Mouse (Mus musculus) intestine, embryonic 15.5 days (tissue): Measurements from ENCODE around the gene Gse1. TPM values are rescaled to one million over a fixed set of nuclear protein-coding genes. Genes with fewer than 3 reads are reported as not detected.

Experiments used
- ATAC-seq: fragments of 200-750 bp; cut with Nextera tagmentation; 2 replicates; pipeline ENCODE4 v1.8.0; 2017; ENCODE audit warnings: moderate TSS enrichment, moderate library complexity
- H3K27ac ChIP-seq: fragments of 300-500 bp; sonication (generic); 2 replicates; pipeline ENCODE4 v1.5.1; 2015; ENCODE audit warnings: mild to moderate bottlenecking, inconsistent platforms
- H3K27me3 ChIP-seq: fragments of 300-500 bp; sonication (generic); replicated peaks from 2 replicates; pipeline ENCODE4 v1.6.1; 2015; ENCODE audit warnings: inconsistent platforms
- H3K36me3 ChIP-seq: fragments of 300-500 bp; sonication (generic); 2 replicates; pipeline ENCODE4 v1.6.1; 2015; ENCODE audit warnings: inconsistent platforms
- H3K4me1 ChIP-seq: fragments of 300-500 bp; sonication (generic); replicated peaks from 2 replicates; pipeline ENCODE4 v1.6.1; 2015; ENCODE audit warnings: inconsistent platforms
- H3K4me2 ChIP-seq: fragments of 300-500 bp; sonication (generic); replicated peaks from 2 replicates; pipeline ENCODE4 v1.6.1; 2015; ENCODE audit warnings: mild to moderate bottlenecking, inconsistent platforms
- H3K4me3 ChIP-seq: fragments of 300-500 bp; sonication (generic); replicated peaks from 2 replicates; pipeline ENCODE4 v1.5.1; 2015; ENCODE audit warnings: inconsistent platforms
- H3K9ac ChIP-seq: fragments of 300-500 bp; sonication (generic); 2 replicates; pipeline ENCODE4 v1.6.1; 2015; ENCODE audit warnings: inconsistent platforms
- H3K9me3 ChIP-seq: fragments of 300-500 bp; sonication (generic); 2 replicates; pipeline ENCODE4 v1.6.1; 2016; ENCODE audit warnings: inconsistent platforms
- WGBS: fragments of 180-500 bp; shearing (Covaris S2); methylation state at CpG from one replicate; pipeline ENCODE4 v1.1.7; 2015; 5-methylcytosine and 5-hydroxymethylcytosine counted together
- polyA plus RNA-seq: library from polyadenylated mRNA; unstranded; fragments of >200 nt; fragmentation: Nextera tagmentation; extraction: Ambion mirVana; gene quantifications from 2 replicates; pipeline ENCODE4 v1.2.1, GENCODE M21; 2015

Gene Gse1
- polyA plus RNA-seq, 1 experiment from 2014 or later = 7.9 TPM

DNA sequence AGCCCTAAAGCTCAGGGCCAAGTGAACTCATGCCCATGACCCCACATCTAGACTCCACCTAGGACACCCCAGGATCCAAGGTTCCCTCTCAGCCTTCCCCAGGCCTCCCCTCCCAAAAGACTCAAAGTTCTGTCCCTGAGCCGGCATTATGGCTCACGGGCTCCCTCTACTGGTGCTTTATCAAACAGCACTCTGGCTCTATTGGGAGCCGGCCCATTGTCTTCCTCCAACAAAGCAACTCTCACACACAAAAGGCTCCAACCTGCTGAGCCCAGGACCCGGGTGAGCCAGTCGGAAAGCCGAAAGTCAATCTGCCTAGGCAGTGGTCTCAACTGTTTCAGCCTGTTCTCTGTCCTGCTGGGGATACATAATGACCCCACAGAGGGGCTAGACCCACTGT, 389.9 kb downstream of the Gse1 start:
- Histone ChIP-seq H3K4me2 (no peak overlapping the region), H3K9me3 (no peaks in the 10 kb centered on the region), H3K4me1 (peaks cover 5% of the 10 kb centered on the region; the same call in 1 of the 2 replicates), H3K27ac (no peak overlapping the region), H3K4me3 (no peak overlapping the region), H3K27me3 (no peaks in the 10 kb centered on the region; the same call in 1 of the 2 replicates), H3K36me3 (no peaks in the 10 kb centered on the region), H3K9ac (no peak overlapping the region)
- peak; percentile 53; the same call in 1 of the 2 replicates for ATAC-seq
- 2% methylated on average over 6 of the region's 6 CpGs for whole genome bisulfite sequencing

DNA sequence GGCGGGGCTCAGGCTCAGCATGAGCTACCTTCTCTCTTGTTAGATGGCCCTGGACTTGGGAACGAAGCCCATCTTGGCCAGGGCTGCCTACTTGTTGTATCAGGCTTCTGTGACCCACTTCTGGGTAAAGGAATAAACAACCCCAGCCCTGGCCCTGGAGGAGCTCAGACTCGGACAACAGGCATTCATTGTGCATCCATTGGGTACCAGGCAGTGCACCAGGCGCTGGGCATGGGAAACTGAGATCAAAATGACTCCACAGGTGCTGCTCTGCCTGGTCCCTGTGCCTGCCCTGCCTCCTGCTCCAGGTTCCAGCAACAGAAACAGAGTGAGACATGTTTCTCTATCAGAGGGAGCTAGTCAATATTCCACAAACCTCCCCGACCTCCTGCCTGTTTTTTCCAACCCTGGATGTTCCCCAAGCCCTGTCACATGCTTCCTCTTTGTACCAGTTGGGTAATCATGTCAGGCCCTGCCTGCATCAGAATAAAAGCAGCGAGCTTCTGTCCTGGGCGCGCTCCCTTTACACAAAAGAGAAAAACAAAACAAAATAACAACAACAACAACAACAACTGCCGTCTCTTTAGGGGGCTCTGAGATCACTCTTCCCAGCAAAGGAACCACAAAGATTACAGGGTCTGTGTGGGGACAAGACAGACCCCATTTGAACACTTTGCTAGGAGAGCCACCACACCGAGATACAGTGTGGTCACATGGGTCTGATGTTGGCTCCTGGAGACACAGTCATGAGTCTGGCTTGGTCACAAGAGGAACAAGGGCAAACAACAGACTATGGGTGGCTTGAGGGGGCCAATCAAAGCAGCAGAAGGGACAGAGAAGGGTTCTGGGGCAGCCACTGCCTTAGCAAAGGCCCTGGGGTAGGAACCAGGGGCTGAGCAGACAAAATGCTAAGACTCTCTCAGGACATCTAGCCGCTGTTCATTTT, 391.3 kb downstream of the Gse1 start:
- Histone ChIP-seq H3K27ac (no peak overlapping the region), H3K9ac (no peak overlapping the region), H3K9me3 (no peaks in the 10 kb centered on the region), H3K27me3 (no peaks in the 10 kb centered on the region; the same call in 1 of the 2 replicates), H3K4me3 (no peak overlapping the region), H3K4me1 (peaks cover 5% of the 10 kb centered on the region; the same call in 1 of the 2 replicates), H3K4me2 (no peak overlapping the region), H3K36me3 (no peaks in the 10 kb centered on the region)
- 76% methylated on average over 11 of the region's 11 CpGs for WGBS
- no peak for ATAC-seq

GRCm38 (mm10) chr8:120620441-120620840, 392.2 kb downstream of the Gse1 start:
- H3K4me3 ChIP-seq = no peak overlapping the region
- no peak overlapping the region for H3K4me2 ChIP-seq
- no peaks in the 10 kb centered on the region; the same call in 1 of the 2 replicates for H3K27me3 ChIP-seq
- H3K27ac ChIP-seq = no peak overlapping the region
- peaks cover 5% of the 10 kb centered on the region; the same call in 1 of the 2 replicates for H3K4me1 ChIP-seq
- no peaks in the 10 kb centered on the region for H3K36me3 ChIP-seq
- no peak overlapping the region for H3K9ac ChIP-seq
- 38% methylated on average over 7 of the region's 7 CpGs for WGBS
- no peaks in the 10 kb centered on the region for H3K9me3 ChIP-seq
- ATAC-seq = no peak

DNA sequence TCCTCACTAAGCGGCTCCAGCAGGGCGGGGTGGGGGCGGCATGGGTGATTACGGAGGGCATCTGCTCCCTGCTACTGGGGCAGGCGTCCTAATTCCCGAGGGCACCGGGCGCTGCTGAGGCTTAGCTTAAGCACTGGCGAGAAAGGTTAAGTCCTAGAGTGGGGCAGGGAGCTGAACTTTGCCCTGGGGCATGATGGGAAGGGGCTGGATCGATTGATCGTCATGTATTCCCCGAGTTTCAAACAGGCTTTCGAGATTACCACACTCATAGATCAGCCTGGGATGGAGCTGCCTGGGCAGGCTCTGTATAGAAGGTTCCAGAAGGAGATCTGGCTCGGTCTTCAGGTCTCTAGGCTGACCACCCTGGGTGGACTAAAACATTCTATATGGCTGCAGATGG, 393.9 kb downstream of the Gse1 start:
- no peak overlapping the region for H3K4me3 ChIP-seq
- H3K4me2 ChIP-seq = no peak overlapping the region
- no peaks in the 10 kb centered on the region for H3K36me3 ChIP-seq
- no peaks in the 10 kb centered on the region; the same call in 1 of the 2 replicates for H3K27me3 ChIP-seq
- 64% methylated on average over 14 of the region's 14 CpGs for WGBS
- H3K9ac ChIP-seq = no peak overlapping the region
- ATAC-seq = no peak
- H3K27ac ChIP-seq = no peak overlapping the region
- peaks cover 5% of the 10 kb centered on the region; the same call in 1 of the 2 replicates for H3K4me1 ChIP-seq
- no peaks in the 10 kb centered on the region for H3K9me3 ChIP-seq

DNA sequence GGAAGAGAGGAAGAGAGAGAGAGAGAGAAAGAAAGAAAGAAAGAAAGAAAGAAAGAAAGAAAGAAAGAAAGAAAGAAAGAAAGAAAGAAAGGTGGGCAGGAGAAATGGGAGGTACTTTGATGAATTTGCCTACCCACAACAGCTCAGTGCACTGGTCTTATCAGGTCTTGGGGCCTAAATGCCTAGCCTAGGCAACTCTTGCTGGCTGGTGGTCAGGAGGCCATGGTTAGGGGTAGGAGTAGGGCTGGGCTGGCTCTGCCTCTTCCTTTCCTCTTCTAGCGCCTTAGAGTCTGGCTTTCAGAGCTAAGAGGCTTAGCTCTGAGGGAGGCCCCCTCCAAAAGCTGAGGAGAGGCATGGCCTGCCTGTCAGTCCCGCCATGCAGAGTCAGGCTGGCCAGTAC, 395.4 kb downstream of the Gse1 start:
- Histone ChIP-seq H3K4me3 (no peak overlapping the region), H3K4me1 (peaks cover 5% of the 10 kb centered on the region; the same call in 1 of the 2 replicates), H3K27ac (no peak overlapping the region), H3K4me2 (no peak overlapping the region), H3K36me3 (no peaks in the 10 kb centered on the region), H3K27me3 (no peaks in the 10 kb centered on the region; the same call in 1 of the 2 replicates), H3K9ac (no peak overlapping the region), H3K9me3 (no peaks in the 10 kb centered on the region)
- 0 out of 2 replicates have a peak, but pooled peaks have one; percentile 17 for ATAC-seq
- 59% methylated on average over 2 of the region's 2 CpGs for WGBS

GRCm38 (mm10) chr8:120626461-120626860, 398.2 kb downstream of the Gse1 start:
- H3K4me3 ChIP-seq = no peak overlapping the region

GRCm38 (mm10) chr8:120627298-120627697, 399.0 kb downstream of the Gse1 start:
- H3K4me2 ChIP-seq = no peak overlapping the region
- no peak overlapping the region for H3K9ac ChIP-seq
- H3K27me3 ChIP-seq = no peaks in the 10 kb centered on the region; the same call in 1 of the 2 replicates
- no peak overlapping the region for H3K27ac ChIP-seq
- no peaks in the 10 kb centered on the region; the same call in 1 of the 2 replicates for H3K4me1 ChIP-seq
- ATAC-seq = no peak
- H3K36me3 ChIP-seq = no peaks in the 10 kb centered on the region
- WGBS = 88% methylated on average over 5 of the region's 5 CpGs
- H3K9me3 ChIP-seq = no peaks in the 10 kb centered on the region
- no peak overlapping the region for H3K4me3 ChIP-seq

More at GRCm38 (mm10) chr8:120626461-120626860, 398.2 kb downstream of the Gse1 start:
- Histone ChIP-seq H3K9ac (no peak overlapping the region), H3K9me3 (no peaks in the 10 kb centered on the region), H3K36me3 (no peaks in the 10 kb centered on the region), H3K27me3 (no peaks in the 10 kb centered on the region; the same call in 1 of the 2 replicates), H3K4me1 (no peaks in the 10 kb centered on the region; the same call in 1 of the 2 replicates), H3K4me2 (no peak overlapping the region), H3K27ac (no peak overlapping the region)
- ATAC-seq = no peak
- WGBS = 63% methylated on average over 11 of the region's 11 CpGs

DNA sequence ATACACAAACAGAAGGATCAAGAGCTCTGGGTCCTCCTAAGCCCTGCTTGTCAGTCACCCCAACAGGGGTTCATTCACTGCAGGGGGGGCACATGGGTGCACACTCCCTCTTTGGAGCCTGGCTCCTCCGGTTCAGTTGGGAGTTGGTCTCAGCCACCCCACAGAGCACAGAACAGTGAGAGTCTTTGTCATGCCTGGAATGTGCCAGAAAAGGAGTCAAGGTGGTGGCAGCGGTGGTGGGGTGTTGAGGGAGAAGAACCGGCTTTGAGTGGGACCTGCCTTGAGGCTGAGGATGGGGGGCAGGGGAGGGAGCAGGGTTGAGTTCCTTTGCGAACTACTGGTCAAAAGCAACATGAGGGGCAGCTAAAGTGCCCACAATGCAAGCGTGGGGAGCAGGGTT, 401.8 kb downstream of the Gse1 start:
- H3K4me2 ChIP-seq = no peak overlapping the region

GRCm38 (mm10) chr8:120630848-120631247, 402.6 kb downstream of the Gse1 start:
- Histone ChIP-seq H3K4me1 (peaks cover 13% of the 10 kb centered on the region; the same call in 1 of the 2 replicates), H3K9me3 (no peaks in the 10 kb centered on the region), H3K36me3 (no peaks in the 10 kb centered on the region), H3K4me2 (no peak overlapping the region), H3K27ac (no peak overlapping the region), H3K27me3 (peaks cover 11% of the 10 kb centered on the region), H3K4me3 (no peak overlapping the region), H3K9ac (no peak overlapping the region)
- 45% methylated on average over 6 of the region's 6 CpGs for WGBS
- no peak for ATAC-seq

More for the DNA sequence above, 401.8 kb downstream of the Gse1 start:
- no peak for ATAC-seq
- Histone ChIP-seq H3K9me3 (no peaks in the 10 kb centered on the region), H3K4me1 (peaks cover 13% of the 10 kb centered on the region; the same call in 1 of the 2 replicates), H3K36me3 (no peaks in the 10 kb centered on the region), H3K27ac (no peak overlapping the region), H3K9ac (no peak overlapping the region), H3K27me3 (peaks cover 11% of the 10 kb centered on the region), H3K4me3 (no peak overlapping the region)
- 63% methylated on average over 5 of the region's 5 CpGs for WGBS

Other genes starting within 250 kb of the Gse1 start
- gene Crispld2, start 236.0 kb upstream of the Gse1 start, polyA plus RNA-seq = 23.9 and 24.9 TPM in 2 replicates
- gene Zdhhc7, start 127.0 kb upstream of the Gse1 start, polyA plus RNA-seq = 34.8 and 39.7 TPM in 2 replicates
- 4.7 and 5.8 TPM in 2 replicates for gene 6430548M08Rik, start 114.3 kb upstream of the Gse1 start, polyA plus RNA-seq
- gene Fam92b, start 51.0 kb upstream of the Gse1 start, polyA plus RNA-seq = 0.78 and 0.93 TPM in 2 replicates